Mouse (Mus musculus) ES-Bruce4 (cell line): Measurements from ENCODE around the gene Plod3. TPM values are rescaled to one million over a fixed set of nuclear protein-coding genes. Genes with fewer than 3 reads are reported as not detected.
A peak's percentile ranks its signal among the peaks of the same experiment; 100 is the strongest.

ENCODE experiments used
- H3K27ac ChIP-seq: 2 replicates; pipeline ENCODE4 v1.5.1; 2012; ENCODE audit warnings: low read length, inconsistent platforms; ENCODE audit not compliant: insufficient read depth
- H3K27me3 ChIP-seq: 2 replicates; pipeline ENCODE4 v1.6.1; 2012; ENCODE audit warnings: mild to moderate bottlenecking, low read length, inconsistent platforms; ENCODE audit not compliant: control insufficient read depth, poor library complexity, insufficient read depth, severe bottlenecking
- H3K36me3 ChIP-seq: 2 replicates; pipeline ENCODE4 v1.6.1; 2012; ENCODE audit warnings: inconsistent platforms, mild to moderate bottlenecking, low read length, moderate library complexity; ENCODE audit not compliant: control insufficient read depth, poor library complexity, insufficient read depth, severe bottlenecking
- H3K4me1 ChIP-seq: one replicate; pipeline ENCODE4 v1.8.1; 2011; ENCODE audit warnings: low read length; ENCODE audit not compliant: control insufficient read depth, insufficient read depth
- H3K4me3 ChIP-seq: 2 replicates; pipeline ENCODE4 v1.5.1; 2011; ENCODE audit warnings: low read depth, mild to moderate bottlenecking, low read length
- H3K9ac ChIP-seq: 2 replicates; pipeline ENCODE4 v1.6.1; 2012; ENCODE audit warnings: low read depth, mild to moderate bottlenecking, inconsistent platforms; ENCODE audit not compliant: poor library complexity, severe bottlenecking
- H3K9me3 ChIP-seq: replicated peaks from 2 replicates; pipeline ENCODE4 v1.6.1; 2012; ENCODE audit warnings: mild to moderate bottlenecking, low read length, inconsistent platforms; ENCODE audit not compliant: control insufficient read depth, poor library complexity, insufficient read depth, severe bottlenecking
- CTCF ChIP-seq: IDR thresholded peaks from one replicate; pipeline ENCODE4 v1.8.1; 2011; ENCODE audit warnings: low read depth, low read length
- EP300 ChIP-seq: IDR thresholded peaks from 2 replicates; pipeline ENCODE4 v1.6.1; 2011; ENCODE audit warnings: low read depth, low read length; ENCODE audit not compliant: insufficient read depth
- POLR2A ChIP-seq: IDR thresholded peaks from one replicate; pipeline ENCODE4 v1.8.1; 2011; ENCODE audit warnings: low read length; ENCODE audit not compliant: insufficient read depth
- polyA plus RNA-seq: library from polyadenylated mRNA; stranded (reverse); fragments of >200 nt; gene quantifications from 2 replicates; pipeline ENCODE4 v1.2.4, GENCODE M21; 2011; ENCODE audit warnings: low read depth; ENCODE audit not compliant: missing spikeins, insufficient read depth, insufficient read length

Plod3 gene
- polyA plus RNA-seq, 1 experiment, result 29.3 TPM

DNA sequence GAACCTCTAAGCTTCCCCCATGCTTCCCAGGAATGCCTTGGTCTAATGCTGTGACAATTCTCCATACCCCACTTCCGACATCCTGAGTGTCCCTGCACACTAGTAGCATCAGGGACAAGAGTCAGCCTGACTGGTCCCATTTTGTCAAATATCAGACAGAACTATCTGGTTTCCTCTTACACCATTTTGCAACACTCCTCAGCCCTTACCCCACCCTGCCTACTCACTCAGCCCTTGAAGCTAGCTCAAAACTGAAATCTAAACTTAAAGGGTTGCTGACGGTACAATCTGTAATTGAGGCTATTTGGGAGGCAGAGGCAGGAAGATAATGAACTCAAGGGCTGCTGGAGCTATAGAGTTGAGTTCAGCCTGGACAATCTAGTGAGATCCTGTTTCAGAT lies 7.1 kb upstream of the Plod3 start:
- no peaks in the 10 kb centered on the region for H3K36me3 ChIP-seq
- no peak overlapping the region for H3K9ac ChIP-seq
- TF ChIP-seq EP300 (no peak), POLR2A (no peak), CTCF (no peak)

GRCm38 (mm10) chr5:136980974-136981373 lies 5.8 kb upstream of the Plod3 start:
- no peaks in the 10 kb centered on the region for H3K36me3 ChIP-seq
- TF ChIP-seq CTCF (peak; percentile 48), EP300 (no peak)
- H3K4me1 ChIP-seq, result no peaks in the 10 kb centered on the region
- H3K27ac ChIP-seq, result no peak overlapping the region
- H3K9ac ChIP-seq, result no peak overlapping the region
- H3K27me3 ChIP-seq, result no peaks in the 10 kb centered on the region
- no peak overlapping the region for H3K4me3 ChIP-seq
- H3K9me3 ChIP-seq, result no peaks in the 10 kb centered on the region

More for the DNA sequence above, 7.1 kb upstream of the Plod3 start:
- no peaks in the 10 kb centered on the region for H3K27me3 ChIP-seq
- no peak overlapping the region for H3K27ac ChIP-seq
- no peaks in the 10 kb centered on the region for H3K9me3 ChIP-seq
- H3K4me1 ChIP-seq, result no peaks in the 10 kb centered on the region
- no peak overlapping the region for H3K4me3 ChIP-seq

GRCm38 (mm10) chr5:136982338-136982930 lies 4.4 kb upstream of the Plod3 start:
- TF ChIP-seq CTCF (peak; percentile 47), EP300 (no peak), POLR2A (no peak)
- Histone ChIP-seq H3K36me3 (no peaks in the 10 kb centered on the region), H3K9ac (no peak overlapping the region)

GRCm38 (mm10) chr5:136984828-136985227 lies 2.0 kb upstream of the Plod3 start:
- H3K27me3 ChIP-seq, result no peaks in the 10 kb centered on the region
- H3K4me3 ChIP-seq, result no peak overlapping the region
- no peak overlapping the region for H3K9ac ChIP-seq
- no peaks in the 10 kb centered on the region for H3K36me3 ChIP-seq
- TF ChIP-seq EP300 (no peak), POLR2A (no peak), CTCF (no peak)
- no peaks in the 10 kb centered on the region for H3K9me3 ChIP-seq
- peaks cover 3% of the 10 kb centered on the region for H3K4me1 ChIP-seq
- H3K27ac ChIP-seq, result no peak overlapping the region

More at GRCm38 (mm10) chr5:136982338-136982930, 4.4 kb upstream of the Plod3 start:
- Histone ChIP-seq H3K4me3 (no peak overlapping the region), H3K27me3 (no peaks in the 10 kb centered on the region), H3K4me1 (no peaks in the 10 kb centered on the region), H3K9me3 (no peaks in the 10 kb centered on the region), H3K27ac (no peak overlapping the region)

DNA sequence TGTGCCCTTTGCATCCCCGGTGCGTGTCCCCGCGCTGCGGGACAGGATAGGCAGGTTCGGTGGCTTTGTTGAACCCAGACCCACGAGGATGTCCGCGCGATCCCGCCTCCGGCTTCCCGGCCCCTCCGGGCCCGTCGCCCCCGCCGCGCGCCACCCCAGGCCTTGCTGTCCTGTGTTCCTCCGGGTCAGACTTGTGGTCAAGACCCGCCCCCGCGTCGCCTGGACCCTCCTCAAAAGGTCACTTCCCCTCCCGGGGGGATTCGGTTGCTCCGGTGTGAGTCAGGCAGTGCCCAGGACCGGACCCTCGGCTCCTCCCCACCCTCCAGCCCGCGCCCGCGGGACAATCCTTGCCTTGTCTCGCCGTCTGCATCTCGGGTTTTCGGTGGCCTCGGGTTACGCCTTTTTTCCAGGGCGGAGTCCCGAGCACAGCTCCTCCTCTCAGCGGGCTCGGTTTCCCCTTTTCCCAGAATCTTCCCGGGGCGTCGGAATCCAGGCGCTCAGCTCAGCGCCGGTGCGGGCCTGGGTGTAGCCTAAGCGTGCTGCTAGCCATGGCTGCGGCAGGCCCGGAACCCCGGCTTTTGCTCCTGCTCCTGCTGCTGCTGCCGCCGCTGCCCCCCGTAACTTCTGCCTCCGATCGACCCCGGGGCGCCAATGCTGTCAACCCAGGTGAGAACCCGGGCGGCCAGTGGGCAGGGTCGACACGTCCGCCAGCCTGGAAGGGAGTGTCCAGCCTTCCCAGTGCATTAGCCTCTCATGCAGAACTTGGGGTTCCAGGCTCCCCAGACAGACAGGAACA lies 517 bp downstream of the Plod3 start:
- H3K36me3 ChIP-seq, result peaks cover 6% of the 10 kb centered on the region; the same call in 1 of the 2 replicates

GRCm38 (mm10) chr5:136987934-136988271 lies 1.1 kb downstream of the Plod3 start, which contains the start of gene Znhit1:
TSS of gene Znhit1 (minus strand) at chr5:136988021.
- peaks cover 3% of the 10 kb centered on the region for H3K4me1 ChIP-seq
- TF ChIP-seq CTCF (no peak), EP300 (no peak), POLR2A (no peak)
- no peaks in the 10 kb centered on the region for H3K9me3 ChIP-seq
- peak within 1 kb of the TSS; percentile 93 for H3K9ac ChIP-seq
- peak within 1 kb of the TSS; percentile 66 for H3K27ac ChIP-seq
- H3K36me3 ChIP-seq, result peaks cover 6% of the 10 kb centered on the region; the same call in 1 of the 2 replicates
- no peaks in the 10 kb centered on the region for H3K27me3 ChIP-seq
- peak within 1 kb of the TSS; percentile 85 for H3K4me3 ChIP-seq

More for the DNA sequence above, 517 bp downstream of the Plod3 start:
- peak; percentile 51 for TF ChIP-seq POLR2A
- no peak for TF ChIP-seq EP300
- peaks cover 3% of the 10 kb centered on the region for H3K4me1 ChIP-seq
- H3K9ac ChIP-seq, result peak overlapping the region; percentile 93
- H3K27ac ChIP-seq, result peak overlapping the region; percentile 66
- H3K9me3 ChIP-seq, result no peaks in the 10 kb centered on the region
- H3K27me3 ChIP-seq, result no peaks in the 10 kb centered on the region
- H3K4me3 ChIP-seq, result peak overlapping the region; percentile 85
